Mouse (Mus musculus): ENCODE measurements around the gene Hras.

DNA sequence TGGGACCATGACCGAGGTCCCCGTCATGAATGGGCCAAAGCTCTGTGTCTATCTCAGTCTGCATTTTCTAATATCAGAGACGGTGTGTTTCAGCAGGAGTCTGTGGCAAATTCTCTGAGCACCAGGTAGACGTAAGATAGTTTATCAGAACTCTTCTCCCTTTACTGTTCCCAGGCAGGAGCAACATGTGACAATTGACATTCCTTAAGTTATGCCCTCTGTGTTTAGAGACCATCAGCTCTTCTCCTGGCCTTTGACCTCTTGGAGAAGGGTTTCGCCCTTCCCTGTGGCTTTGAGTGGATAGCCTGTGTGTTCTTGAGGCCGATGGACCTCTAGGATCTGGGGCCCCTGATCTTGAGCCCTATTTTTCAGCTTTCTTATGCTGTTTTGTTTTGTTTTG, 35.9 kb upstream of the Hras start:
- TF ChIP-seq GABPA (IDR thresholded peaks at IDR 0.05; ENCODE audit: low read depth, low read length) (no peak), SIN3A (IDR thresholded peaks at IDR 0.05; ENCODE audit: low read length) (no peak), GATA1 (IDR thresholded peaks at IDR 0.05; ENCODE audit: low read depth, low read length) (no peak), ELF1 (IDR thresholded peaks at IDR 0.05; ENCODE audit: low read depth, low read length) (no peak), CTCF (IDR thresholded peaks at IDR 0.05 in 2 of 3, conservative IDR thresholded peaks at IDR 0.05 in 1 of 3; ENCODE audit: control insufficient read depth in 1 of 3, insufficient read depth in 1 of 3, low read depth in 2 of 3, low read length in 3 of 3, poor library complexity in 1 of 3, severe bottlenecking in 1 of 3) (no peak), ZC3H11A (IDR thresholded peaks at IDR 0.05; ENCODE audit: low read depth, low read length) (no peak), CHD2 (IDR thresholded peaks at IDR 0.05; ENCODE audit: low read length) (no peak), UBTF (IDR thresholded peaks at IDR 0.05; ENCODE audit: borderline replicate concordance, insufficient read depth, low read depth, low read length) (no peak)

Data from MEL (cell line).